Mouse (Mus musculus) erythroid progenitor cell, adult 5-6 weeks (primary cell): Measurements from ENCODE around the gene Dnaic2. TPM values are rescaled to one million over a fixed set of nuclear protein-coding genes. Genes with fewer than 3 reads are reported as not detected.

ENCODE experiments used
- ATAC-seq: replicated peaks from 2 replicates; pipeline ENCODE4 v1.8.0; 2016; ENCODE audit warnings: moderate number of reproducible peaks, mild to moderate bottlenecking, moderate TSS enrichment, inconsistent platforms; ENCODE audit not compliant: poor library complexity, low FRiP score, severe bottlenecking
- total RNA-seq, 2 experiments: library from RNA; stranded (forward) in 1 of 2; stranded (reverse) in 1 of 2; fragments of 150-400 nt in 1 of 2; fragments of 186-747, 209-891 nt in 1 of 2; gene quantifications; 2 replicates each; pipeline versions ENCODE4 v1.2.3 to v1.2.4; 2015 to 2017; ENCODE audit warnings: low replicate concordance in 2 of 2

Dnaic2 gene
- total RNA-seq, 2 experiments from 2014 or later, result not detected

DNA sequence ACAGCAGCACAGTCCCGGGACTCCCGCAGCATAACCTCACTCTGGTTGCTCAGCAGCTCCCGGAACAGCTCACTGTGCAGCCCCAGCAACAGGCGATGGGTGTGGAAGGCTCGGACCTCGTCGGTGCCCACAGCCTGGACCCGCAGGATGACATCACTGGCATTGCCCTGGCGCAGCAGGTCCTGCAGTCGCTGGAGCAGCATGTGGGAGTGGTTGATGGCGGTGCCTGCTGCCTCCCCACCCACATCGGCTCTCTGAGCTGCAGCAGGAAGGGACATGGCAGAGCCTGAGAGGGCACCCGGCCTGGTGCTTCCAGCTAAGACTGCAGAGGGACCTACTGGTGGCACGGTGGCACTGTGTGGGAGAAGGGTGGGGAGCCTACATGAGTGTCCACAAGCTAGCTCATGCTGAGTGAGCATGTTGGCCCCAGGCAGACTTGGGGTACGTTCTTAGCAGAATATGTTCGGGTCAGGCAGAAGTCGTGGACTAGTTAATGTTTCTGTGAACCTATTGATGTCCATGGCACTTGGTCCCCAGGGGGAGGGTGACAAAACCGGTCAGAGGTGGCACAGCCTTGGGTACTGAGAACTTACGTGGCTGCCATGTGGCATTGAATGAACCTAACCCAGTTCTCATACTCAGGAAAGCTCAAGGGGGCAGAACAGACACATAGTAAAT lies 66.8 kb downstream of the Dnaic2 start:
- ATAC-seq, result no peak

DNA sequence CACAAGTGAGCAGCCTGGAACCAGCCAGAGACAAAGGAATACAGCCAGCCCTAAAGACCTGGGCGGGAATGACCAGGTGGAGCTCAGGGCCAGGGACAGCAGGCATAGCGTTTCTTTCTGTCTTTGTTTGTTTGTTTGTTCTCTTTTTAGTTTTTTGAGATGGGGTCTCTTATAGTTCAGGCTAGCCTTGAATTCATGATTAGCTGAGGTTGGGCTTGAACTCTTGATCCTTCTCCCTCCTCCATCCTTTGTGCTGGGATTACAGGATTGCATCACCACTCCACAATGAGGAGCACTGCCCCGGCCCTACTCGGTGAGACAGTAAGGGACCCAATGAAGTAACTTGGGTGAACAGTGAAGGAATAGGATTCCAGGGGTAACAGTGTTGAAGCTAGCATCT lies 67.5 kb downstream of the Dnaic2 start:
- ATAC-seq, result no peak

DNA sequence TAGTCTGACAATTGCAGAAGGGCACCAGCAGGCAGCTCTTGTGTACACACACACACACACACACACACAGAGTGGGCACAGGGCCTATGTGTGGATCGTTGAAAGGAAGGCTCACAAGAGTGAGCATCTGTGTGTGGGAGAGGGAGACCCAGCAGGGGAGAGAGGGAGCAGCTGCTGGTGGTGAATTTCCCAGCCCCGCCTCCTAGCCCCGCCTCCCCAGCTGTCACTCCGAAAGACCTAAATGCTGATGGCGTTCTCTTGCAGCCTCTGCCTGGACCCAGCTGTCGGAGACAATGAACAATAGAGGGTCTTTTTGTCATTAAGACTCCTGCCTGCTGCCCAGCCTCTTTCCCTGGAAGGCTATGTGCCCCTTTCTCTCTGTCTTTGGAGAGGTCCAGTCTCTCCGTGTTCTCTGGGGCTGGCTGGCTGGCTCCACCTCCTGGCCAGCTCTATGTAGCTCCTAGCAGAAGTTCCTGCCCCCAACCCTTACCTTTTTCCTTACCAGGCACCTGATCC lies 68.1 kb downstream of the Dnaic2 start:
- no peak for ATAC-seq

DNA sequence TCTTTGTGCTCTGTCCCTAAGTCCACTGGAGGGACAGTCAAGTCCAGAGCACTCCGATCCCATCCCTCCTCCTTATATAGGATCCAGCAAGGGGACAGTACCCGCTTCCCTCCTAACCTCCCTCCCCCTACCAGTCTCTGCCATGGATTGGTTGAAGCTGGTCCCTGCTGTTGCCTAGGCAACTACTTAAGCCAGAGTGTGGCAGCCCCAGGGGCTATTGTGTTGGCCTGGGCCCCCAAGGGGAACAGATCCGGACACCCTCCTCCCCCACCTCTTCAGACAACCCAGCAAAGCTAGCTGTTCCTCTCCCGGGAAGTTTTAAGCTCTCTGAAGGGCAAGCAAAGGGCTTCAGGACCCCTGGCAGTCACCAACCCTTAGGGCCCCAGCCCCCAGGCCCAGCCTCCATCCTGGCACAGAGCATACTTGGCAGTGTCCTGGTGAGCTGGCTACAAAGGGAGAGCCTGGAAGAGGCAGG lies 68.7 kb downstream of the Dnaic2 start, which contains the start of gene Btbd17:
TSS of gene Btbd17 (minus strand) at position 98 of the 475 bp plus-strand sequence.
- no peak for ATAC-seq

DNA sequence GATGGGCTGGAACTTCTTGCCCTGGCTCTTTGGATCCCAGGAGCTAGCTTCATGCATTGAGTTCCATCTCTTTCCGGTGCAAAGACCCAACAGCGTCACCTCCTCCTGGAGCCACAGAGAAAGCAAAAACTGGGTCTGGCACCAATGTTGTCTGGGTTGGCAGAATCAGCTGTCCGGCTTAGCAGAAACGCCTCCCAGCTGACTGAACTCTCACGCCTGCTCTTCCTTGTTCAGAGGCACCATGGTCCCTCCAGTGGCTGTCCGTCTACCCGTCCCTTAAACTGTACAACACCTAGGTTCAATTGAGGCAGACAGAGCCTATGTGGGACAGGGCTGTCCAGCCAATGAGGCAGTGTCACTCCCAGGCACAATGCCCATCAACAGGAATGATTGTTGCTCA lies 70.0 kb downstream of the Dnaic2 start:
- no peak for ATAC-seq

DNA sequence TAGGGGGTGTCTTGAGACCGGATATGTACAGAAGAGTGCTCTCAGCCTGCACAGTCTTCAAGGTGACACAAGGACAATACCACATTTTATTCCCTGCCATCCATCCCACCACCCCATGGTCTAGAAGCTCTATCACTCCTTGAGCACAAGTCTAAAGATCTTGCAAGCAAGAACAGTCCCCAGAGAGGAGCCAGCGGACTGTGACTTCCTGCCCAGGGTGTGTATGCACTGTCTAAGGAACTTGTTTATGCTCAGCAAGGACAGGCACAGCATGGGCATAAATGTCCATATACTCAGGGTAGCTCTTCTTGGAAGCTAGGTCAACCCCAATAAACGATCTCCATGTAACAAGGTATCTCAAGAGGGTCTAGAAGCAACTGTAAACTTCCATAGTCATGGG lies 70.8 kb downstream of the Dnaic2 start:
- no peak for ATAC-seq

DNA sequence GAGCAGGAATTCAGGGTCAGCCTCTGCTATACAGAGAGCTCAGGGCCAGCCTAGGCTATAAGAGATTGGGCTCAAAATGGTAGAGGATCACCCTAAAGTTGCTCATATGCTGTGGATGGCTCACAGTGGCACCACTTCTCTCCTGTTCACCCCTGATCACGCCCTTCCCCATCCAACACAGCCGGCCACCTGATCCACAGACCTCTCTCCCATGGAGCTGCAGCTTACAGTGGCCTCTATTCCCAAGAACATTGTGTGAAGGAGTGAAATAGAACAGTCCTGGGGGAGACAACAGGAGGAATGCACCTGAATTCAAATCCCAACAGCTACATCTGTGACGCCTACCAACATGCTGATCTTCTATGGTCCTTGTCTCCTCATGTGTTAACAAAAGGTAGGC lies 71.4 kb downstream of the Dnaic2 start, which contains the start of gene Gpr142:
TSS of gene Gpr142 (plus strand) at position 301 of the 400 bp plus-strand sequence.
- ATAC-seq, result no peak

DNA sequence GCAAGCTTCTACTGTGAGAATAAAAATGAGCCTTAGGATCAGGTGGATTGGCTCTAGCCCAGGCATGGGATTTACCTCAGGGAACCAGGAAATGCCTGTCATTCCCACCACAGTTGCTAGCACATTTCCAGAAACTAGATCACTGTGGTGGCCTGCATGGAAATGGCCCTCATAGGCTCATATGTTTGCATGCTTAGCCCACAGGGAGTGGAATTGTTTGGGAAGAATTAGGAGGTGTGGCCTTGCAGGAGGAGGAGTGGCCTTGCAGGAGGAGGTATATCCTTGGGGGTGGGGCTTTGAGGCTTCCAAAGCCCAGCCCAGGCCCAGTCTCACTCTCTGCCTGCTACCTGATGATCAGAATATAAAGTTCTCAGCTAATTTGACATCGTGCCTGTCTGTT lies 74.7 kb downstream of the Dnaic2 start:
- no peak for ATAC-seq

DNA sequence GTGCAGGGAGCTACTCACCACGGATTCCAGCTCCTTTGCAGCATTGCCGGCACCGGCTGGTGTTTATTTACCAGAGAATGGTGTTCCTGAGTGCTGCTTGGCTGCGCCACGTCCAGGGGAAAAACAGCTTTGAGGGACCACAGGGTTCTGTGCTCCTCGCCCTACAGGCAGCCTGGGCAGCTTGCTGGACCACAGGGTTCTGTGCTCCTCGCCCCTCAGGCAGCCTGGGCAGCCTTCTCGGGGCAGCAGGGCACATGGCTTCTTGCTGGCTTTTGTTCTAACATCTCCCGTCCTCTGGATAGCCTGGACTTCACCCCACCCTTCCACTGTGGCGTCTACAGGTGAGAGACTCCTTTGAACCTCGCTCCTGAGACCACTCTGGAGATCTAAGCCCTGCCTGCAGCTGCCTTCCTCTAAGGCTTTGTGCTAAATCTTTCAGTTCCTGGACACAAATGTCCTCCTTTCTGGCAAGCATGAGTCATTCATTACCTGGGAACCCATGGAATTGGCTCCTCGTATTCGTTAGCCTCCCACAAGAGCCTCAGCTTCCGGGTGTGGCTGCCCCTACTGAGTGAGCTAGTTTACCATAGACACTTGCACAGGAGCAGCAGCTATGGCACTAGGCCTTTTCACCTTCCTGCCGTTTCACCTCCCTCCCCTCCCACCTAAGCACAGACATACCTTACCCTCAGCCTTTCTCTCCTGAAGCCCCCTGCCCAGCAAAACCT lies 75.5 kb downstream of the Dnaic2 start:
- ATAC-seq, result no peak

DNA sequence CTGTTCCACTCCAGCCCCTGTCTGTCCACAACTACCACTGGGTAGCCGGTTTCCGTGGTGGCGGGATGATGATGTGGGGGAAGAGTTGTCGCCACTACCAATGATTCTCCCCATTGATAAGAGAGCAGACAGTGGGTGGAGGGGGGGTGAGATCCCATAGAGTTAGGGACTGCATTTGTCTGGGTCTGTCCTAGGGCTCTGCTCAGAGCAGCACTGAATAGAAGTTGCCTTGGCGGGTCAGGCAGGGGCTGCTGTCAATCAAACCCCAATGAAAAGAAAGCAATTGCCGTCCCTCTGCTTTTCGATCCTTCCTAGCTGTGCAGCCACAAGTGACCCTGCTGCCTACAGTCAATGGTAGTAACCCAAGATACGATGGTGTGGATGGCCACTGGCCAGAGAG lies 76.8 kb downstream of the Dnaic2 start:
- no peak for ATAC-seq

DNA sequence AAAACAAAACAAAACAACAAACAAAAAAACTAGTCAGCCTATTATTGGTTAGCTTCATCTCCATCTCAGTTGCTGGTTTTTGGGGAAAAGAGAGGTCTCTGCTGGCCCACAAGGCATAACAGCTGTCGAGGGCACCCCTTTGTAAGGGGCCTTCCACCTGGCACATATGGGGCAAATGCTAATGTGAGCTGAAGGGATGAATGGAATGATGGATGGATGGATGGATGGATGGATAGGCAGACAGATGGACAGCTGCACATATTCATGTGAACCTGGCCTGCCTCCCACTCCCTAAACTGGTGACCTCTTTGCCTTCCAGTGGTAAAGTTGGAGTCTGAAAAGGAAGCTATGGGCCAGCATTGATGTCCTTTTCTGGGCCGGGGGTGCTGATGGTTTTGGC lies 79.8 kb downstream of the Dnaic2 start:
- no peak for ATAC-seq

Other genes with a start within 250 kb of the Dnaic2 start
- 369 and 378 TPM in 2 replicates for gene Rpl38, start 58.9 kb upstream of the Dnaic2 start, total RNA-seq (2015; ENCODE audit: low replicate concordance)
- gene Rpl38, start 58.9 kb upstream of the Dnaic2 start, total RNA-seq (2017; ENCODE audit: low replicate concordance), result 367 and 731 TPM in 2 replicates
- gene Ttyh2, start 52.0 kb upstream of the Dnaic2 start, total RNA-seq (2015; ENCODE audit: low replicate concordance), result 1.3 and 1.8 TPM in 2 replicates
- 1.6 and 2.4 TPM in 2 replicates for gene Ttyh2, start 52.0 kb upstream of the Dnaic2 start, total RNA-seq (2017; ENCODE audit: low replicate concordance)
- not detected in 2 replicates for gene Kif19a, start 38.0 kb downstream of the Dnaic2 start, total RNA-seq (2015; ENCODE audit: low replicate concordance)
- gene Kif19a, start 38.0 kb downstream of the Dnaic2 start, total RNA-seq (2017; ENCODE audit: low replicate concordance), result not detected in 2 replicates
- gene Btbd17, start 68.5 kb downstream of the Dnaic2 start, total RNA-seq (2015; ENCODE audit: low replicate concordance), result not detected in 2 replicates
- gene Btbd17, start 68.5 kb downstream of the Dnaic2 start, total RNA-seq (2017; ENCODE audit: low replicate concordance), result not detected in 2 replicates
- gene Gpr142, start 71.5 kb downstream of the Dnaic2 start, total RNA-seq (2015; ENCODE audit: low replicate concordance), result not detected in 2 replicates
- gene Gpr142, start 71.5 kb downstream of the Dnaic2 start, total RNA-seq (2017; ENCODE audit: low replicate concordance), result not detected in 2 replicates
- gene Gprc5c, start 123.7 kb downstream of the Dnaic2 start, total RNA-seq (2015; ENCODE audit: low replicate concordance), result not detected in 2 replicates
- not detected in 2 replicates for gene Gprc5c, start 123.7 kb downstream of the Dnaic2 start, total RNA-seq (2017; ENCODE audit: low replicate concordance)
- 2.1 and 4.3 TPM in 2 replicates for gene Cd300a, start 162.6 kb downstream of the Dnaic2 start, total RNA-seq (2015; ENCODE audit: low replicate concordance)
- 2.9 and 6.0 TPM in 2 replicates for gene Cd300a, start 162.6 kb downstream of the Dnaic2 start, total RNA-seq (2017; ENCODE audit: low replicate concordance)
- gene Cd300lb, start 207.0 kb downstream of the Dnaic2 start, total RNA-seq (2015; ENCODE audit: low replicate concordance), result 5.0 and 10.1 TPM in 2 replicates
- gene Cd300lb, start 207.0 kb downstream of the Dnaic2 start, total RNA-seq (2017; ENCODE audit: low replicate concordance), result 1.8 and 2.3 TPM in 2 replicates
- gene Cd300c, start 241.7 kb downstream of the Dnaic2 start, total RNA-seq (2015; ENCODE audit: low replicate concordance), result not detected in 2 replicates
- not detected in 2 replicates for gene Cd300c, start 241.7 kb downstream of the Dnaic2 start, total RNA-seq (2017; ENCODE audit: low replicate concordance)